Comparison of ENCODE assay signal across 13 mouse cellular contexts in the genomic region with DNA sequence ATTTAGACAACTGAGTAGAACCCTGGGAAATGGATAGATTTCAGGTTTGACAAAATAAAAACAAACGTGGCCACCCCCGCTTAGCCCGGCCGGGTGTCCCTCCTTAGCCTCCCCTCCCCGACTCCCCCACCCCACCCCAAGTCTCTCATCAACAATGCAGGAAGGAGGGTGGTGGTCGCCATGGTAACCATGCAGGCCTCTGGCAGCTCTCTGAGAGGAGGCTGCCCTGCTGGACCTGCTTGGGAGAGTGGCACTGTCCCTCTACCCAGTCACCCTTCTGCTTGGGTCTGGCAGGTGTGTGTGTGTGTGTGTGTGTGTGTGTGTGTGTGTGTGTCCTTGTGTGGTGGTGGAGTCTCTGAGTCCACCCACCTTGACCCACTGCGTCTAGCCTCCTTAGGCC. TPM values are rescaled to one million over a fixed set of nuclear protein-coding genes. Genes with fewer than 3 reads are reported as not detected.
DNase-seq lines count a peak whose midpoint lies in the region; ATAC-seq and TF ChIP-seq lines count a peak whose summit lies in the region.
"Had no signal": no experiment of that assay in that cellular context is flagged by ENCODE, and none has a peak within 500 bp of the region (broad histone marks: within the 10 kb centered on the region; RNA-seq: fewer than 3 reads in every experiment).

No protein-coding gene starts in this region.

- no peak overlapping the region for H3K27ac ChIP-seq in left cerebral cortex, adult 2 months
- peak overlapping the region; percentile 62; the same call in 1 of the 2 replicates for H3K27ac ChIP-seq in forebrain, embryonic 10.5 days
- peak overlapping the region; percentile 45; the same call in 1 of the 2 replicates for H3K27ac ChIP-seq in hindbrain, embryonic 15.5 days (replicated peaks)
- H3K27ac ChIP-seq in neural tube, embryonic 12.5 days, result no peak overlapping the region
- no peak overlapping the region for H3K27ac ChIP-seq in kidney, embryonic 15.5 days
- H3K27ac ChIP-seq: heart, embryonic 13.5 days; liver, embryonic 14.5 days had no signal

- H3K4me2 ChIP-seq in hindbrain, embryonic 15.5 days, result no peak overlapping the region
- peak overlapping the region; percentile 20; the same call in 1 of the 2 replicates for H3K4me2 ChIP-seq in neural tube, embryonic 12.5 days (replicated peaks)
- H3K4me2 ChIP-seq in kidney, embryonic 15.5 days, result no peak overlapping the region
- H3K4me2 ChIP-seq: heart, embryonic 13.5 days had no signal

- 29% methylated on average over 7 of the region's 7 CpGs for WGBS in forebrain, embryonic 10.5 days
- WGBS in hindbrain, embryonic 15.5 days, result 8% methylated on average over 7 of the region's 7 CpGs
- 32% methylated on average over 7 of the region's 7 CpGs for WGBS in neural tube, embryonic 12.5 days
- WGBS in kidney, embryonic 15.5 days, result 27% methylated on average over 7 of the region's 7 CpGs

- H3K9me3 ChIP-seq in forebrain, embryonic 10.5 days, result no peaks in the 10 kb centered on the region
- no peaks in the 10 kb centered on the region for H3K9me3 ChIP-seq in hindbrain, embryonic 15.5 days
- no peaks in the 10 kb centered on the region for H3K9me3 ChIP-seq in neural tube, embryonic 12.5 days
- no peaks in the 10 kb centered on the region for H3K9me3 ChIP-seq in kidney, embryonic 15.5 days (replicated peaks)
- H3K9me3 ChIP-seq: heart, embryonic 13.5 days had no signal

- no peak overlapping the region for H3K9ac ChIP-seq in hindbrain, embryonic 15.5 days
- H3K9ac ChIP-seq in neural tube, embryonic 12.5 days, result no peak overlapping the region
- no peak overlapping the region for H3K9ac ChIP-seq in kidney, embryonic 15.5 days
- H3K9ac ChIP-seq: heart, embryonic 13.5 days; liver, embryonic 14.5 days had no signal

- peaks cover 14% of the 10 kb centered on the region for H3K27me3 ChIP-seq in forebrain, embryonic 10.5 days (ENCODE audit: poor library complexity, severe bottlenecking)
- no peaks in the 10 kb centered on the region for H3K27me3 ChIP-seq in hindbrain, embryonic 15.5 days
- H3K27me3 ChIP-seq in neural tube, embryonic 12.5 days (replicated peaks), result no peaks in the 10 kb centered on the region
- H3K27me3 ChIP-seq in kidney, embryonic 15.5 days, result no peaks in the 10 kb centered on the region

- no peak for TF ChIP-seq CTCF in left cerebral cortex, adult 2 months (IDR thresholded peaks at IDR 0.05)

- no peak overlapping the region for H3K4me3 ChIP-seq in left cerebral cortex, adult 2 months
- H3K4me3 ChIP-seq in forebrain, embryonic 10.5 days, result no peak overlapping the region
- no peak overlapping the region for H3K4me3 ChIP-seq in hindbrain, embryonic 15.5 days
- no peak overlapping the region for H3K4me3 ChIP-seq in neural tube, embryonic 12.5 days
- H3K4me3 ChIP-seq in kidney, embryonic 15.5 days (replicated peaks), result no peak overlapping the region
- H3K4me3 ChIP-seq: heart, embryonic 13.5 days had no signal

- intact Hi-C loops in left cerebral cortex, postnatal 14 days (cut with DNase I), result no loop called here
- intact Hi-C loops in left cerebral cortex, adult 2 months (cut with DNase I), result no loop called here
- intact Hi-C loops in gastrocnemius, postnatal 36 days (cut with DNase I), result no loop called here

- H3K4me1 ChIP-seq in forebrain, embryonic 10.5 days, result peaks cover 32% of the 10 kb centered on the region
- peaks cover 28% of the 10 kb centered on the region for H3K4me1 ChIP-seq in hindbrain, embryonic 15.5 days (replicated peaks)
- peaks cover 19% of the 10 kb centered on the region for H3K4me1 ChIP-seq in neural tube, embryonic 12.5 days
- peaks cover 13% of the 10 kb centered on the region for H3K4me1 ChIP-seq in kidney, embryonic 15.5 days
- H3K4me1 ChIP-seq: heart, embryonic 13.5 days had no signal

- no peaks in the 10 kb centered on the region for H3K36me3 ChIP-seq in forebrain, embryonic 10.5 days (replicated peaks)
- H3K36me3 ChIP-seq in hindbrain, embryonic 15.5 days, result no peaks in the 10 kb centered on the region
- no peaks in the 10 kb centered on the region for H3K36me3 ChIP-seq in neural tube, embryonic 12.5 days
- H3K36me3 ChIP-seq in kidney, embryonic 15.5 days, result no peaks in the 10 kb centered on the region
- H3K36me3 ChIP-seq: heart, embryonic 13.5 days had no signal

- ATAC-seq in hindbrain, embryonic 15.5 days (ENCODE audit: low FRiP score, low read depth), result peak; percentile 53
- ATAC-seq in neural tube, embryonic 12.5 days (ENCODE audit: low FRiP score, low read depth), result peak; percentile 52; the same call in 1 of the 2 replicates
- no peak for ATAC-seq in kidney, embryonic 15.5 days (replicated peaks; ENCODE audit: low FRiP score)

- peak; percentile 44 to 45 for DNase-seq in left cerebral cortex, postnatal 14 days (ENCODE audit: low spot score in 2 of 2)
- no peak for DNase-seq in left cerebral cortex, adult 2 months (ENCODE audit: extremely low spot score in 1 of 2, low spot score in 2 of 2)
- DNase-seq in forebrain, embryonic 10.5 days (ENCODE audit: extremely low spot score, low spot score), result peak; percentile 52
- DNase-seq in gastrocnemius, postnatal 36 days, result no peak
- DNase-seq in thymus, postnatal 10 days (ENCODE audit: low spot score in 2 of 2), result no peak
- DNase-seq: kidney, adult 8-10 months had no signal

RNA-seq across cellular contexts. Expression of a gene that starts 27.7 kb away (rescaled TPM):
- 100 to 1,000 TPM in 1 of 2 experiments, 10 to 100 TPM in 1; 85.0 to 100 TPM for total RNA-seq in left cerebral cortex, postnatal 14 days (2021)
- total RNA-seq in left cerebral cortex, adult 2 months (2021), result 10 to 100 TPM; 72.7 to 75.9 TPM
- polyA plus RNA-seq in forebrain, embryonic 10.5 days (2016; fragmentation: Nextera tagmentation; extraction: Ambion mirVana), result 0.02 and 0.04 TPM in 2 replicates
- polyA plus RNA-seq in hindbrain, embryonic 15.5 days (2015; fragmentation: Nextera tagmentation; extraction: Ambion mirVana), result 0.64 and 0.73 TPM in 2 replicates
- polyA plus RNA-seq in neural tube, embryonic 12.5 days (2016; fragmentation: Nextera tagmentation; extraction: Ambion mirVana), result 0.11 and 0.25 TPM in 2 replicates
- under 1 TPM; 0.05 to 0.62 TPM for total RNA-seq in gastrocnemius, postnatal 36 days (2021)
- polyA plus RNA-seq in kidney, embryonic 15.5 days (2015; fragmentation: Nextera tagmentation; extraction: Ambion mirVana), result 0.03 TPM in 1 of 2 replicates, not detected in the other
- total RNA-seq: megakaryocyte progenitor cell, adult 5-6 weeks had no signal
- polyA plus RNA-seq: heart, embryonic 13.5 days; stomach, embryonic 14.5 days had no signal

RNA-seq across cellular contexts. Expression of a gene that starts 50.6 kb away (rescaled TPM):
- 10 to 100 TPM; 41.9 to 42.6 TPM for total RNA-seq in left cerebral cortex, postnatal 14 days (2021)
- total RNA-seq in left cerebral cortex, adult 2 months (2021), result 10 to 100 TPM; 38.3 to 42.0 TPM
- polyA plus RNA-seq in forebrain, embryonic 10.5 days (2016; fragmentation: Nextera tagmentation; extraction: Ambion mirVana), result 63.5 and 66.2 TPM in 2 replicates
- 76.2 and 76.7 TPM in 2 replicates for polyA plus RNA-seq in hindbrain, embryonic 15.5 days (2015; fragmentation: Nextera tagmentation; extraction: Ambion mirVana)
- 63.9 and 65.0 TPM in 2 replicates for polyA plus RNA-seq in neural tube, embryonic 12.5 days (2016; fragmentation: Nextera tagmentation; extraction: Ambion mirVana)
- 10 to 100 TPM; 11.6 to 12.4 TPM for total RNA-seq in gastrocnemius, postnatal 36 days (2021)
- polyA plus RNA-seq in kidney, embryonic 15.5 days (2015; fragmentation: Nextera tagmentation; extraction: Ambion mirVana), result 57.3 and 58.8 TPM in 2 replicates

RNA-seq across cellular contexts. Expression of a gene that starts 59.7 kb away (rescaled TPM):
- 10 to 100 TPM; 93.4 TPM for total RNA-seq in left cerebral cortex, postnatal 14 days (2021)
- 100 to 1,000 TPM; 119 to 120 TPM for total RNA-seq in left cerebral cortex, adult 2 months (2021)
- polyA plus RNA-seq in forebrain, embryonic 10.5 days (2016; fragmentation: Nextera tagmentation; extraction: Ambion mirVana), result 120 and 132 TPM in 2 replicates
- polyA plus RNA-seq in hindbrain, embryonic 15.5 days (2015; fragmentation: Nextera tagmentation; extraction: Ambion mirVana), result 112 and 116 TPM in 2 replicates
- polyA plus RNA-seq in neural tube, embryonic 12.5 days (2016; fragmentation: Nextera tagmentation; extraction: Ambion mirVana), result 111 and 123 TPM in 2 replicates
- total RNA-seq in gastrocnemius, postnatal 36 days (2021), result 100 to 1,000 TPM; 118 to 137 TPM
- polyA plus RNA-seq in kidney, embryonic 15.5 days (2015; fragmentation: Nextera tagmentation; extraction: Ambion mirVana), result 127 and 131 TPM in 2 replicates

Comparison
In these comparisons a context has a peak if more than half of its experiments do, and no peak if none do; other contexts are left out.
1. DNase-seq: peak in left cerebral cortex, postnatal 14 days (2 of 2) and forebrain, embryonic 10.5 days (single experiment); none in left cerebral cortex, adult 2 months (0 of 2), gastrocnemius, postnatal 36 days (0 of 2) and thymus, postnatal 10 days (0 of 2).
2. H3K27ac ChIP-seq: peak in forebrain, embryonic 10.5 days (single experiment) and hindbrain, embryonic 15.5 days (single experiment); none in left cerebral cortex, adult 2 months (single experiment), neural tube, embryonic 12.5 days (single experiment) and kidney, embryonic 15.5 days (single experiment).